In the genomic region with DNA sequence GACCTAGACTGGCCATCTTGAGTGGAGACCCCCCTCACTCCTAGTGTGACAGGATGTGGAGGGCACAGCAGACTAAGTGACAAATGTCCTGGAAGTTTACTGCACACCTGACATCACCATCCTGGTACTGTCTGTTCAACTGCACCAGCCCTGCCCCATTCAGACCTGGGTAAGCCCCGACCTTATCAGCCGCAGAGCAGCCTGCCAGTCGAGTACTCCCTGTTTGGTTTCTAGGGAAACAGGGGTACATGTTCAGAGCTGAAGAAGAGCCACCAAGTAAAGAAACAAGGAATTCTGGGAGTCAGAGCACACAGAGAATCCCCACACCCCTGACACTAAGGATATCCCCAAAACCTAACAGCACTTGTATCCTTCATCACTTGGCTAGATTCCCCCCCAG, we compare ENCODE assay signal across 13 mouse cellular contexts. TPM values are rescaled to one million over a fixed set of nuclear protein-coding genes. Genes with fewer than 3 reads are reported as not detected.
DNase-seq lines count a peak whose midpoint lies in the region; ATAC-seq lines count a peak whose summit lies in the region.
"Had no signal": no experiment of that assay in that cellular context is flagged by ENCODE, and none has a peak within 500 bp of the region (broad histone marks: within the 10 kb centered on the region; RNA-seq: fewer than 3 reads in every experiment).

No protein-coding gene starts in this region.

- peaks cover 75% of the 10 kb centered on the region for H3K4me1 ChIP-seq in midbrain, embryonic 10.5 days
- peaks cover 4% of the 10 kb centered on the region; the same call in 1 of the 2 replicates for H3K4me1 ChIP-seq in midbrain, embryonic 16.5 days (ENCODE audit: control insufficient read depth, insufficient read depth, low read length)
- H3K4me1 ChIP-seq in midbrain, embryonic 14.5 days (ENCODE audit: control insufficient read depth, insufficient read depth, low read length): peaks cover 25% of the 10 kb centered on the region; the same call in 1 of the 2 replicates

- ATAC-seq in midbrain, embryonic 16.5 days: no peak
- ATAC-seq in erythroblast, adult 5-6 weeks (replicated peaks; ENCODE audit: low FRiP score, poor library complexity, severe bottlenecking): peak; percentile 89
- ATAC-seq in midbrain, embryonic 14.5 days (ENCODE audit: low FRiP score, low TSS enrichment): no peak
- ATAC-seq: forebrain, postnatal 0 days had no signal

- H3K27me3 ChIP-seq in midbrain, embryonic 10.5 days (ENCODE audit: low read depth, poor library complexity, severe bottlenecking): no peaks in the 10 kb centered on the region
- no peaks in the 10 kb centered on the region for H3K27me3 ChIP-seq in midbrain, embryonic 16.5 days (ENCODE audit: control insufficient read depth, insufficient read depth, low read depth, low read length)
- H3K27me3 ChIP-seq in midbrain, embryonic 14.5 days (ENCODE audit: control insufficient read depth, insufficient read depth, low read length): no peaks in the 10 kb centered on the region

- no peak overlapping the region for H3K9ac ChIP-seq in midbrain, embryonic 16.5 days (ENCODE audit: low read depth, low read length)
- no peak overlapping the region for H3K9ac ChIP-seq in midbrain, embryonic 14.5 days (replicated peaks; ENCODE audit: low read length)
- H3K9ac ChIP-seq: forebrain, postnatal 0 days had no signal

- H3K36me3 ChIP-seq in midbrain, embryonic 10.5 days: peaks cover 42% of the 10 kb centered on the region
- no peaks in the 10 kb centered on the region for H3K36me3 ChIP-seq in midbrain, embryonic 16.5 days (ENCODE audit: control insufficient read depth, insufficient read depth, low read length)
- peaks cover 3% of the 10 kb centered on the region; the same call in 1 of the 2 replicates for H3K36me3 ChIP-seq in midbrain, embryonic 14.5 days (ENCODE audit: control insufficient read depth, insufficient read depth, low read length)

- H3K27ac ChIP-seq in midbrain, embryonic 10.5 days (replicated peaks): peak overlapping the region; percentile 88
- H3K27ac ChIP-seq in midbrain, embryonic 16.5 days (ENCODE audit: low read length): no peak overlapping the region
- H3K27ac ChIP-seq in midbrain, embryonic 14.5 days (replicated peaks; ENCODE audit: low read depth, low read length): peak overlapping the region; percentile 6; the same call in 1 of the 2 replicates
- H3K27ac ChIP-seq: layer of hippocampus, adult 2 months had no signal

- intact Hi-C loops in left cerebral cortex, postnatal 25 days (cut with DNase I): no loop called here

- no peak overlapping the region for H3K4me2 ChIP-seq in midbrain, embryonic 16.5 days (ENCODE audit: low read length)
- H3K4me2 ChIP-seq in midbrain, embryonic 14.5 days (ENCODE audit: low read length): no peak overlapping the region

- no peak for DNase-seq in midbrain, embryonic 10.5 days (ENCODE audit: low spot score)
- DNase-seq in liver: peak; percentile 74
- no peak for DNase-seq in midbrain, embryonic 14.5 days
- DNase-seq in left cerebral cortex, postnatal 25 days (ENCODE audit: low spot score in 2 of 2): no peak
- DNase-seq in spleen, postnatal 36 days (ENCODE audit: low spot score in 2 of 2): no peak
- DNase-seq: adrenal gland, postnatal 36 days; cerebellum, adult 18-20 months; forebrain, postnatal 0 days; gastrocnemius, postnatal 25 days; kidney, adult 9 months had no signal

- no peaks in the 10 kb centered on the region for H3K9me3 ChIP-seq in midbrain, embryonic 10.5 days (replicated peaks)
- no peaks in the 10 kb centered on the region for H3K9me3 ChIP-seq in midbrain, embryonic 16.5 days (replicated peaks; ENCODE audit: control insufficient read depth, low read length, poor library complexity, severe bottlenecking)
- no peaks in the 10 kb centered on the region for H3K9me3 ChIP-seq in midbrain, embryonic 14.5 days (ENCODE audit: control insufficient read depth, low read length)

- WGBS in midbrain, embryonic 10.5 days: 59% methylated on average over 3 of the region's 3 CpGs
- WGBS in midbrain, embryonic 16.5 days: 35% methylated on average over 3 of the region's 3 CpGs
- WGBS in midbrain, embryonic 14.5 days: 24% methylated on average over 3 of the region's 3 CpGs

- H3K4me3 ChIP-seq in midbrain, embryonic 10.5 days: no peak overlapping the region
- H3K4me3 ChIP-seq in midbrain, embryonic 16.5 days (ENCODE audit: low read depth, low read length): no peak overlapping the region
- no peak overlapping the region for H3K4me3 ChIP-seq in midbrain, embryonic 14.5 days (replicated peaks; ENCODE audit: low read depth, low read length)
- H3K4me3 ChIP-seq: layer of hippocampus, adult 2 months had no signal

RNA-seq across cellular contexts. Expression of a gene that starts 55.1 kb away (rescaled TPM):
- polyA plus RNA-seq in midbrain, embryonic 10.5 days (2016; fragmentation: Nextera tagmentation; extraction: Ambion mirVana): 14.2 and 18.7 TPM in 2 replicates
- polyA plus RNA-seq in midbrain, embryonic 16.5 days (2015; fragmentation: Nextera tagmentation; extraction: Ambion mirVana): 11.6 and 12.6 TPM in 2 replicates
- 3.6 and 4.8 TPM in 2 replicates for total RNA-seq in erythroblast, adult 5-6 weeks (2015; ENCODE audit: low replicate concordance)
- 3.6 and 6.7 TPM in 2 replicates for total RNA-seq in erythroblast, adult 5-6 weeks (2017; ENCODE audit: low replicate concordance)
- 13.3 and 17.8 TPM in 2 replicates for polyA plus RNA-seq in midbrain, embryonic 14.5 days (2014; fragmentation: Nextera tagmentation; extraction: Ambion mirVana)
- 10 to 100 TPM; 35.1 to 39.4 TPM for total RNA-seq in left cerebral cortex, postnatal 25 days (2021)
